Mouse (Mus musculus): ENCODE data around the gene Olfr1106. TPM values are rescaled to one million over a fixed set of nuclear protein-coding genes. Genes with fewer than 3 reads are reported as not detected.

The Olfr1106 gene
- polyA plus RNA-seq, 2 experiments, result not detected

DNA sequence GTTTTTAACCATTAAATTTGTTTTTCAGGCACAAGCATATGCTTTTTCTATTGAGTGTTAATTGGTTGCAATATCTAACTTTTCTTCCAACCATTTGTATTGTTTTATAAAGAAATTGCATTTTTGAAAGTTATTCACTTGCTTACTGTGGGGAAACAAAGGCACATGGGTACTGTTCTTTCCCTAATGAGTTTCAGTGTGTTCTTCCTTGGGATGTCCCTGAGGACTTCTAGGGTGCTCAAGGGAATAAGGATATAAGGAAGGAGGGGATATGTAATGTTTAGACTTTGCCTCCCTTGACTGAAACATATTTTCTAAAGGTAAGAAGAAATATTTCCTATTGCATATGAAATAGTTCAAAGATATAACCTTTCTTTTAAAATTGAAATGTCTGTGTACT lies 54.0 kb downstream of the Olfr1106 start, which contains the start of gene Olfr1102:
Olfr1102 (plus strand) TSS at position 301 of the 400 bp plus-strand sequence.
- H3K4me1 ChIP-seq (replicated peaks; ENCODE audit: control insufficient read depth in 2 of 2, insufficient read depth in 2 of 2, low read length in 1 of 2), result no peaks in the 10 kb centered on the region
- ATAC-seq (ENCODE audit: insufficient read depth) (no peak), DNase-seq (ENCODE audit: low read depth in 3 of 3, low spot score in 3 of 3) (no peak)
- no peaks in the 10 kb centered on the region for H3K9me3 ChIP-seq (ENCODE audit: control insufficient read depth, low read length)
- no peak within 1 kb of the TSS for H3K4me3 ChIP-seq (ENCODE audit: insufficient read depth in 1 of 2, low read depth in 2 of 2, low read length in 2 of 2)
- no peak within 1 kb of the TSS for H3K27ac ChIP-seq
- H3K4me2 ChIP-seq (ENCODE audit: low read depth), result no peak within 1 kb of the TSS
- no peak within 1 kb of the TSS for H3K9ac ChIP-seq (replicated peaks)
- H3K36me3 ChIP-seq (replicated peaks; ENCODE audit: control insufficient read depth, insufficient read depth, low read depth), result no peaks in the 10 kb centered on the region
- no peaks in the 10 kb centered on the region for H3K27me3 ChIP-seq (ENCODE audit: control insufficient read depth, insufficient read depth, low read length)
- TF ChIP-seq EP300 (IDR thresholded peaks at IDR 0.05; ENCODE audit: low read depth), result no peak
- no peak for TF ChIP-seq CTCF (IDR thresholded peaks at IDR 0.05; ENCODE audit: low read depth)

Other genes with a start within 250 kb of the Olfr1106 start
- gene Olfr141, start 242.3 kb downstream of the Olfr1106 start, polyA plus RNA-seq (2012; rRNA removed), result not detected in 2 replicates
- not detected in 2 replicates for gene Olfr141, start 242.3 kb downstream of the Olfr1106 start, polyA plus RNA-seq (2014; fragmentation: Nextera tagmentation; extraction: Ambion mirVana)
- not detected in 2 replicates for gene Olfr1094, start 227.6 kb downstream of the Olfr1106 start, polyA plus RNA-seq (2012; rRNA removed)
- gene Olfr1094, start 227.6 kb downstream of the Olfr1106 start, polyA plus RNA-seq (2014; fragmentation: Nextera tagmentation; extraction: Ambion mirVana), result not detected in 2 replicates
- not detected in 2 replicates for gene Olfr1095, start 200.6 kb downstream of the Olfr1106 start, polyA plus RNA-seq (2012; rRNA removed)
- not detected in 2 replicates for gene Olfr1095, start 200.6 kb downstream of the Olfr1106 start, polyA plus RNA-seq (2014; fragmentation: Nextera tagmentation; extraction: Ambion mirVana)
- gene Gm13723, start 177.5 kb downstream of the Olfr1106 start, polyA plus RNA-seq (2012; rRNA removed), result not detected in 2 replicates
- gene Gm13723, start 177.5 kb downstream of the Olfr1106 start, polyA plus RNA-seq (2014; fragmentation: Nextera tagmentation; extraction: Ambion mirVana), result not detected in 2 replicates
- gene Olfr1097, start 160.1 kb downstream of the Olfr1106 start, polyA plus RNA-seq (2012; rRNA removed), result not detected in 2 replicates
- gene Olfr1097, start 160.1 kb downstream of the Olfr1106 start, polyA plus RNA-seq (2014; fragmentation: Nextera tagmentation; extraction: Ambion mirVana), result not detected in 2 replicates
- not detected in 2 replicates for gene Olfr1098, start 127.7 kb downstream of the Olfr1106 start, polyA plus RNA-seq (2012; rRNA removed)
- not detected in 2 replicates for gene Olfr1098, start 127.7 kb downstream of the Olfr1106 start, polyA plus RNA-seq (2014; fragmentation: Nextera tagmentation; extraction: Ambion mirVana)
- not detected in 2 replicates for gene Olfr1099, start 91.6 kb downstream of the Olfr1106 start, polyA plus RNA-seq (2012; rRNA removed)
- gene Olfr1099, start 91.6 kb downstream of the Olfr1106 start, polyA plus RNA-seq (2014; fragmentation: Nextera tagmentation; extraction: Ambion mirVana), result not detected in 2 replicates
- not detected in 2 replicates for gene Olfr1100, start 72.3 kb downstream of the Olfr1106 start, polyA plus RNA-seq (2012; rRNA removed)
- not detected in 2 replicates for gene Olfr1100, start 72.3 kb downstream of the Olfr1106 start, polyA plus RNA-seq (2014; fragmentation: Nextera tagmentation; extraction: Ambion mirVana)
- not detected in 2 replicates for gene Olfr1101, start 61.1 kb downstream of the Olfr1106 start, polyA plus RNA-seq (2012; rRNA removed)
- gene Olfr1101, start 61.1 kb downstream of the Olfr1106 start, polyA plus RNA-seq (2014; fragmentation: Nextera tagmentation; extraction: Ambion mirVana), result not detected in 2 replicates
- not detected in 2 replicates for gene Olfr1102, start 53.9 kb downstream of the Olfr1106 start, polyA plus RNA-seq (2012; rRNA removed)
- gene Olfr1102, start 53.9 kb downstream of the Olfr1106 start, polyA plus RNA-seq (2014; fragmentation: Nextera tagmentation; extraction: Ambion mirVana), result not detected in 2 replicates
- gene Olfr1104, start 25.2 kb downstream of the Olfr1106 start, polyA plus RNA-seq (2012; rRNA removed), result not detected in 2 replicates
- not detected in 2 replicates for gene Olfr1104, start 25.2 kb downstream of the Olfr1106 start, polyA plus RNA-seq (2014; fragmentation: Nextera tagmentation; extraction: Ambion mirVana)
- gene Olfr1105, start 15.7 kb downstream of the Olfr1106 start, polyA plus RNA-seq (2012; rRNA removed), result not detected in 2 replicates
- not detected in 2 replicates for gene Olfr1105, start 15.7 kb downstream of the Olfr1106 start, polyA plus RNA-seq (2014; fragmentation: Nextera tagmentation; extraction: Ambion mirVana)
- not detected in 2 replicates for gene Olfr1107, start 23.5 kb upstream of the Olfr1106 start, polyA plus RNA-seq (2012; rRNA removed)
- not detected in 2 replicates for gene Olfr1107, start 23.5 kb upstream of the Olfr1106 start, polyA plus RNA-seq (2014; fragmentation: Nextera tagmentation; extraction: Ambion mirVana)
- not detected in 2 replicates for gene Olfr1109, start 43.7 kb upstream of the Olfr1106 start, polyA plus RNA-seq (2012; rRNA removed)
- not detected in 2 replicates for gene Olfr1109, start 43.7 kb upstream of the Olfr1106 start, polyA plus RNA-seq (2014; fragmentation: Nextera tagmentation; extraction: Ambion mirVana)
- gene Olfr259, start 62.3 kb upstream of the Olfr1106 start, polyA plus RNA-seq (2012; rRNA removed), result not detected in 2 replicates
- gene Olfr259, start 62.3 kb upstream of the Olfr1106 start, polyA plus RNA-seq (2014; fragmentation: Nextera tagmentation; extraction: Ambion mirVana), result not detected in 2 replicates
- gene Olfr1110, start 88.0 kb upstream of the Olfr1106 start, polyA plus RNA-seq (2012; rRNA removed), result not detected in 2 replicates
- not detected in 2 replicates for gene Olfr1110, start 88.0 kb upstream of the Olfr1106 start, polyA plus RNA-seq (2014; fragmentation: Nextera tagmentation; extraction: Ambion mirVana)
- not detected in 2 replicates for gene Olfr1111, start 100.4 kb upstream of the Olfr1106 start, polyA plus RNA-seq (2012; rRNA removed)
- not detected in 2 replicates for gene Olfr1111, start 100.4 kb upstream of the Olfr1106 start, polyA plus RNA-seq (2014; fragmentation: Nextera tagmentation; extraction: Ambion mirVana)
- not detected in 2 replicates for gene Olfr1112, start 135.5 kb upstream of the Olfr1106 start, polyA plus RNA-seq (2012; rRNA removed)
- gene Olfr1112, start 135.5 kb upstream of the Olfr1106 start, polyA plus RNA-seq (2014; fragmentation: Nextera tagmentation; extraction: Ambion mirVana), result not detected in 2 replicates
- gene Olfr1113, start 156.7 kb upstream of the Olfr1106 start, polyA plus RNA-seq (2012; rRNA removed), result not detected in 2 replicates
- not detected in 2 replicates for gene Olfr1113, start 156.7 kb upstream of the Olfr1106 start, polyA plus RNA-seq (2014; fragmentation: Nextera tagmentation; extraction: Ambion mirVana)
- gene Olfr1115, start 195.7 kb upstream of the Olfr1106 start, polyA plus RNA-seq (2012; rRNA removed), result not detected in 2 replicates
- not detected in 2 replicates for gene Olfr1115, start 195.7 kb upstream of the Olfr1106 start, polyA plus RNA-seq (2014; fragmentation: Nextera tagmentation; extraction: Ambion mirVana)
- gene Olfr1116, start 215.3 kb upstream of the Olfr1106 start, polyA plus RNA-seq (2012; rRNA removed), result not detected in 2 replicates
- not detected in 2 replicates for gene Olfr1116, start 215.3 kb upstream of the Olfr1106 start, polyA plus RNA-seq (2014; fragmentation: Nextera tagmentation; extraction: Ambion mirVana)

All from liver, embryonic 14.5 days (tissue).